Mouse (Mus musculus) limb, embryonic 14.5 days (tissue): ENCODE results near the gene Gm20503. TPM values are rescaled to one million over a fixed set of nuclear protein-coding genes. Genes with fewer than 3 reads are reported as not detected.

Experiments
- ATAC-seq: fragments of 200-750 bp; cut with Nextera tagmentation; 2 replicates; pipeline ENCODE4 v1.8.0; 2017; ENCODE audit warnings: low read depth, moderate number of reproducible peaks, moderate TSS enrichment; ENCODE audit not compliant: low FRiP score
- DNase-seq: peaks from one replicate; pipeline ENCODE4 v3.0.0-alpha.2; 2015; ENCODE audit warnings: low spot score
- H3K27ac ChIP-seq: fragments of 300-500 bp; sonication (generic); replicated peaks from 2 replicates; pipeline ENCODE4 v1.5.1; 2014; ENCODE audit warnings: low read depth, mild to moderate bottlenecking, low read length, moderate library complexity, mixed read lengths
- H3K27me3 ChIP-seq: fragments of 300-500 bp; sonication (generic); 2 replicates; pipeline ENCODE4 v1.6.1; 2014; ENCODE audit warnings: low read length, mixed read lengths; ENCODE audit not compliant: control insufficient read depth, insufficient read depth
- H3K36me3 ChIP-seq: fragments of 300-500 bp; sonication (generic); 2 replicates; pipeline ENCODE4 v1.6.1; 2014; ENCODE audit warnings: mild to moderate bottlenecking, low read length, moderate library complexity, mixed read lengths; ENCODE audit not compliant: control insufficient read depth, insufficient read depth
- H3K4me1 ChIP-seq: fragments of 300-500 bp; sonication (generic); 2 replicates; pipeline ENCODE4 v1.6.1; 2014; ENCODE audit warnings: antibody characterized with exemption, low read length, mixed read lengths; ENCODE audit not compliant: control insufficient read depth, insufficient read depth
- H3K4me2 ChIP-seq: fragments of 300-500 bp; sonication (generic); replicated peaks from 2 replicates; pipeline ENCODE4 v1.6.1; 2014; ENCODE audit warnings: low read depth, mild to moderate bottlenecking, low read length, moderate library complexity; ENCODE audit not compliant: severe bottlenecking
- H3K4me3 ChIP-seq: fragments of 300-500 bp; sonication (generic); replicated peaks from 2 replicates; pipeline ENCODE4 v1.5.1; 2014; ENCODE audit warnings: low read length
- H3K9ac ChIP-seq: fragments of 300-500 bp; sonication (generic); 2 replicates; pipeline ENCODE4 v1.6.1; 2014; ENCODE audit warnings: mild to moderate bottlenecking, low read depth, low read length, moderate library complexity; ENCODE audit not compliant: severe bottlenecking
- H3K9me3 ChIP-seq: fragments of 300-500 bp; sonication (generic); 2 replicates; pipeline ENCODE4 v1.6.1; 2016; ENCODE audit warnings: low read length; ENCODE audit not compliant: control insufficient read depth
- POLR2A ChIP-seq: fragments of 200-500 bp; IDR thresholded peaks from 2 replicates; pipeline ENCODE4 v1.8.0; 2012; ENCODE audit warnings: inconsistent platforms, mild to moderate bottlenecking, moderate library complexity, borderline replicate concordance; ENCODE audit not compliant: insufficient read depth, insufficient read length; ENCODE audit errors: extremely low read depth
- WGBS: fragments of 180-500 bp; shearing (Covaris S2); extraction: QIAGEN DNeasy Blood & Tissue Kit; methylation state at CpG from one replicate; pipeline ENCODE4 v1.1.7; 2014; 5-methylcytosine and 5-hydroxymethylcytosine counted together
- polyA plus RNA-seq, 2 experiments: library from polyadenylated mRNA; depleted of rRNA in 1 of 2; stranded (reverse) in 1 of 2; unstranded in 1 of 2; fragments of >200 nt; fragmentation: Nextera tagmentation in 1 of 2; extraction: Ambion mirVana in 1 of 2; gene quantifications; 2 replicates each; pipeline versions ENCODE4 v1.2.1 to v1.2.3; 2012 to 2014

The Gm20503 gene
- polyA plus RNA-seq, 2 experiments = 0.14 to 19.0 TPM

DNA sequence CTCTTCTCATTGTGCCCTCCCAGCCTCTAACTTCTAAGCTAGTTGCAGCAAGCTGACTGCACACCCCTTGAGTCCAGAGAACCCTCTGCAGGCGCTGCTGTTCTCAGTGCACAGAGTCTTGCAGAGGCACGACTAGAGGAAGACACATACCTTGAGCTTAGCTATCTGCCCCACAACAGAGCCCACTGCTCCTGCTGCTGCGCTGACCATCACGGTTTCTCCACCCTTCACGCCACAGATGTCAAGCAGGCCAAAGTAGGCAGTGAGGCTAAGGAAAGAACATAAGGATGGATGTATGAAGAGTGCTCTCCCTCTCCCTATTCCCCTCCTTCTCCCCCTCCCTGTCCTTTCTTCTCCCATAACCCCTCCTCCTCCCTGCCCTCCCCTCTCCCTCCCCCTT, 27.3 kb upstream of the Gm20503 start:
- no peak for ATAC-seq

DNA sequence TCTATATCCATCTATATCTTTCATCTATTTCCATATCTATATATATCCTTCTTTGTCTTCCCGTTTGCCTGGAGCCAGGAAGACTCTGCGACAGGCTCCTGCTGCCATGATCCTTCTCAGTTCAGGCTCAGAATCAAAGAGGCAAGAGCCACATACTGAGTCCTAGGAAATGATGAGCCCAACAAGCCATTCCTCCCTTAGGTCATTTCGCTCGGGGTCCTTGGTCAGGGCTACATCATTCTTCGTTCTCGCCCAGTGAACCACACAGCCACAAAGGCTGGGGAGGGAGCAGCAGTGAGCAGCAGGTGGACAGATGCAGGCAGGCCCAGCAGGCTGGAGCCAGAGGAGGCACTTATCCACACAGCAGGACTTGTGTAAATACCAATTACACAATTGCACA, 21.6 kb upstream of the Gm20503 start:
- H3K27me3 ChIP-seq = no peaks in the 10 kb centered on the region
- 86% methylated on average over 6 of the region's 6 CpGs for whole genome bisulfite sequencing
- no peak overlapping the region for H3K9ac ChIP-seq
- 0 out of 2 replicates have a peak, but pooled peaks cover 5% of the 10 kb centered on the region for H3K36me3 ChIP-seq
- H3K27ac ChIP-seq = no peak overlapping the region
- no peaks in the 10 kb centered on the region for H3K9me3 ChIP-seq
- ATAC-seq = no peak
- no peak for TF ChIP-seq POLR2A
- no peak overlapping the region for H3K4me2 ChIP-seq
- DNase-seq = no peak
- H3K4me3 ChIP-seq = no peak overlapping the region
- 0 out of 2 replicates have a peak, but pooled peaks cover 3% of the 10 kb centered on the region for H3K4me1 ChIP-seq

More for the DNA sequence above, 27.3 kb upstream of the Gm20503 start:
- no peak overlapping the region for H3K9ac ChIP-seq
- WGBS = 79% methylated on average over 5 of the region's 5 CpGs
- DNase-seq = no peak
- no peak overlapping the region for H3K4me2 ChIP-seq
- no peak overlapping the region for H3K4me3 ChIP-seq
- TF ChIP-seq POLR2A = no peak
- H3K27me3 ChIP-seq = no peaks in the 10 kb centered on the region
- H3K4me1 ChIP-seq = no peaks in the 10 kb centered on the region
- H3K9me3 ChIP-seq = no peaks in the 10 kb centered on the region
- no peak overlapping the region for H3K27ac ChIP-seq
- H3K36me3 ChIP-seq = 0 out of 2 replicates have a peak, but pooled peaks cover 15% of the 10 kb centered on the region

DNA sequence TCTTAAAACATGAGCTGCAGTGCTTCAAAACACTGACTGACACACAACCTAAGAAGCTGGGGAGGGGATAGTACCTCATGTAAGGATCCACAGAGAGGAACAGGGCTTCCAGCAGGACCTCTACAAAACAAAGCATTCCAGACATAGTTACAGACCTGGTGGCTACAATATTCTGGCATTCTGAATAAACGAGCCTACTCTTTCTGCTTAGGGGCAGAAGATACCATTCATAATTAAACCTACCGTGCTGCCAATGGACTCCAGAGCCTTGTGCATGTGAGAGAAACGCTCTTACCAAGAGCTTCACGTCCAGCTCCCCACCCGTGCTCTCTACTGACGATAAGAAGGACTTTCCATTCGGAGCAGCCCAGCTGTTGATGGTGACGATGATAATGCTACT, 20.2 kb upstream of the Gm20503 start:
- no peaks in the 10 kb centered on the region for H3K9me3 ChIP-seq
- 86% methylated on average over 8 of the region's 8 CpGs for WGBS
- 0 out of 2 replicates have a peak, but pooled peaks cover 5% of the 10 kb centered on the region for H3K36me3 ChIP-seq
- DNase-seq (no peak), ATAC-seq (no peak)
- TF ChIP-seq POLR2A = no peak
- H3K27ac ChIP-seq = no peak overlapping the region
- H3K27me3 ChIP-seq = no peaks in the 10 kb centered on the region
- no peak overlapping the region for H3K9ac ChIP-seq
- peaks cover 3% of the 10 kb centered on the region; the same call in 1 of the 2 replicates for H3K4me1 ChIP-seq
- H3K4me2 ChIP-seq = no peak overlapping the region
- H3K4me3 ChIP-seq = no peak overlapping the region

DNA sequence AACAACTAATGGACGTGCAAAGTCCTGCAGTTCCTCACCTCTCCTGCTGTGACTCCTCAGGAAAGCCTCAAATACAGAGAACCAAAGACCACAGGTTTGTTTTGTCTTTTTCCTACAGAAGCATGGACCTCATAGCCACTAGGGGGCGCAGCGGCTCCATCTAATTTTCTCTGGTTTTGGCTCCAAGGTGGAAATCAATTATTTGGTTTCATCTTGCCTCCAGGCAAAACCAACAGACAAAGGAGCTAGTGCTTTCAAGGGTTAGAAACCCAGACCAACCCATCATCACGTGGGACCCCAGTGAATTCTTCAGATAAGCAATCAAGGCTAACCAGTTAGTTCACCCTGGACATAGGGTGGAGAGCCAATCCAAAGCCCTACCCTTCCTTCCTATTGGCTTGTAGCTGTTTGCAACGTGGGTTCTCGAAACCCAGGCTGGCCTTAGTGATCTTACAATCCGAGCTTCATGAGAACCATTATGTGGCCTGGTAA, 17.8 kb upstream of the Gm20503 start:
- WGBS = 24% methylated on average over 7 of the region's 7 CpGs
- H3K27ac ChIP-seq = no peak overlapping the region

DNA sequence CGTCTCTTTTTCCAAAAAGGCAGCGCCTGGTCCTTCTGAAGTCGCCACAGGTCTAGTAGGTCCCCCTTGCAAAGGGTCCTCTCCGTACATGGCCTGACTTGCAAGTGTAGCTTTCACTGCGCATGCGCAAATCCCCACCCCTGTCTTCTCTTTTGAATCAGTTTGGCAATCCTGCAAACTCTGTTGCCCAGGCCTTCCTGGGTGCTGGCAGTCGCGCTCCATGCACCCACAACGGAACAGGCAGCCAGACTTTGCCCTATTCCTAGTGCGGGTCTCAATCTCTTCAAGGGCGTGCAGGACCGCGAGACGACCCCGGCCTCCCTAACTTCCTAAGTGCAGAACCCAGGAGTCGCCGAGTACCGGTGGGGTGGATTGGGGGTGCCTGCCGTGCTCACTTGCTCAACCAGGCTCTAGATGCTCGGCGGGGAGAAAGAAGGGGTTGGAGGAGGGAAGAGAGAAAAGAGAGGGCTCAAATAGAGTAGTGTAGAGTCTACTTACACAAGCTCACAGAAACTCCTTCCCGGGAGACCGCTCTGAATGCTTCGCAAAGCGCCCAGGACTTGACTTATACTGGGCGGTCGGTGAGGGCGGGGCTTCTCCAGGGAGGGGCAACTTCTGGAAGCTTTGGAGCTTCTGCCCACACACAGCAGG, 16.3 kb upstream of the Gm20503 start, which contains the start of gene Ptgr1:
Gene Ptgr1 (minus strand): TSS at position 580 of the 651 bp plus-strand sequence.
- 0 out of 2 replicates have a peak, but pooled peaks have one; percentile 20 for TF ChIP-seq POLR2A
- 0 out of 2 replicates have a peak within 1 kb of the TSS, but pooled peaks have one; percentile 33 for H3K27ac ChIP-seq
- peak within 1 kb of the TSS; percentile 64 for H3K9ac ChIP-seq
- 0 out of 2 replicates have a peak, but pooled peaks cover under 1% of the 10 kb centered on the region for H3K36me3 ChIP-seq
- DNase-seq (peak; percentile 81), ATAC-seq (peak; percentile 73)
- WGBS = 1% methylated on average over 28 of the region's 28 CpGs
- H3K27me3 ChIP-seq = no peaks in the 10 kb centered on the region
- H3K4me3 ChIP-seq = peak within 1 kb of the TSS; percentile 60
- peaks cover 3% of the 10 kb centered on the region; the same call in 1 of the 2 replicates for H3K4me1 ChIP-seq
- H3K4me2 ChIP-seq = peak within 1 kb of the TSS; percentile 62
- H3K9me3 ChIP-seq = no peaks in the 10 kb centered on the region

More for the DNA sequence above, 17.8 kb upstream of the Gm20503 start:
- no peaks in the 10 kb centered on the region for H3K9me3 ChIP-seq
- H3K4me2 ChIP-seq = no peak overlapping the region
- DNase-seq (peak; percentile 61), ATAC-seq (no peak)
- H3K9ac ChIP-seq = no peak overlapping the region
- 0 out of 2 replicates have a peak, but pooled peaks cover 5% of the 10 kb centered on the region for H3K36me3 ChIP-seq
- no peak overlapping the region for H3K4me3 ChIP-seq
- TF ChIP-seq POLR2A = no peak
- peaks cover 3% of the 10 kb centered on the region; the same call in 1 of the 2 replicates for H3K4me1 ChIP-seq
- H3K27me3 ChIP-seq = no peaks in the 10 kb centered on the region
